Mouse (Mus musculus) midbrain, embryonic 11.5 days (tissue): ENCODE data around the gene Acadvl. TPM values are rescaled to one million over a fixed set of nuclear protein-coding genes. Genes with fewer than 3 reads are reported as not detected.
"Not testable (repeated sequence)": the region's sequence is repeated elsewhere in the genome, so short reads cannot be mapped to it uniquely, and the experiment has no call there.

Experiments
- ATAC-seq: fragments of 200-750 bp; cut with Nextera tagmentation; 2 replicates; pipeline ENCODE4 v1.8.0; 2017; ENCODE audit warnings: moderate TSS enrichment, moderate library complexity; ENCODE audit not compliant: low FRiP score
- DNase-seq: peaks from one replicate; pipeline ENCODE4 v3.0.0; 2015; ENCODE audit warnings: low spot score; ENCODE audit errors: missing footprints
- H3K27ac ChIP-seq: fragments of 300-500 bp; sonication (generic); 2 replicates; pipeline ENCODE4 v1.5.1; 2014; ENCODE audit warnings: low read depth, low read length
- H3K27me3 ChIP-seq: fragments of 300-500 bp; sonication (generic); 2 replicates; pipeline ENCODE4 v1.6.1; 2014; ENCODE audit warnings: mild to moderate bottlenecking, low read length, moderate library complexity, mixed read lengths; ENCODE audit not compliant: control insufficient read depth, insufficient read depth
- H3K36me3 ChIP-seq: fragments of 300-500 bp; sonication (generic); 2 replicates; pipeline ENCODE4 v1.6.1; 2014; ENCODE audit warnings: mild to moderate bottlenecking, low read length, moderate library complexity, mixed read lengths; ENCODE audit not compliant: control insufficient read depth, insufficient read depth
- H3K4me1 ChIP-seq: fragments of 300-500 bp; sonication (generic); 2 replicates; pipeline ENCODE4 v1.6.1; 2014; ENCODE audit warnings: low read length; ENCODE audit not compliant: control insufficient read depth, insufficient read depth
- H3K4me2 ChIP-seq: fragments of 300-500 bp; sonication (generic); 2 replicates; pipeline ENCODE4 v1.6.1; 2014; ENCODE audit warnings: mild to moderate bottlenecking, moderate library complexity
- H3K4me3 ChIP-seq: fragments of 300-500 bp; sonication (generic); 2 replicates; pipeline ENCODE4 v1.5.1; 2014; ENCODE audit warnings: low read depth, low read length
- H3K9ac ChIP-seq: fragments of 300-500 bp; sonication (generic); 2 replicates; pipeline ENCODE4 v1.6.1; 2014; ENCODE audit warnings: low read length
- H3K9me3 ChIP-seq: fragments of 300-500 bp; sonication (generic); 2 replicates; pipeline ENCODE4 v1.6.1; 2016; ENCODE audit warnings: low read length; ENCODE audit not compliant: control insufficient read depth
- WGBS: fragments of 180-500 bp; shearing (Covaris S2); extraction: QIAGEN DNeasy Blood & Tissue Kit; methylation state at CpG from one replicate; pipeline ENCODE4 v1.1.7; 2014; 5-methylcytosine and 5-hydroxymethylcytosine counted together
- polyA plus RNA-seq: library from polyadenylated mRNA; unstranded; fragments of >200 nt; fragmentation: Nextera tagmentation; extraction: Ambion mirVana; gene quantifications from 2 replicates; pipeline ENCODE4 v1.2.1, GENCODE M21; 2014

Gene Acadvl
- polyA plus RNA-seq, 1 experiment from 2014 or later = 47.8 TPM

DNA sequence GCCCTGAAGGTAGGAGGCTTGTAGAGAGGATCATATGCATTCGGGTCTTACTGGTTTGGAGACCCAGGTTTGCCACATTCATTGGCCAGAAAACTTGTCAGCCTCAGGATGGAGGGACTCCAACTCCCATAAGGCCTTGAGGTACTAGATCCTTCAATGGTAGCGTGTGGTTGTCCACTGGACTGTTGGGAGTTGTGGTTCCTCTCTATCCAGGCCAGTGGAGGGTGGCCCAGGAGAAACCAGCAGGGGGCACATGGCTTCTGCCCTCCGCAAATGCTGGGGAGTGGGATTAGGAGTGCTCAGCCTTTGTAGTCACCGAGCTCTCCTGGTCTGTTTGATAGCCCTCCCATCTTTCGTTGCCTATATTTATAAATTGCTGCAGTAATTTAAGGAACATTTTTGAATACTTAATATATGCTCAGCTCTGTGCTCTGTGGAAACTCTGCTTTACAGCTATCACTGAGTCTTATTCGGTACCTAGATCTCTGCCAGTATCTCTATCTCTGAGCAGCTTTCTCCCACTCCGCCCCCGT lies 5.6 kb upstream of the Acadvl start:
- Histone ChIP-seq H3K4me1 (peaks cover 60% of the 10 kb centered on the region), H3K4me3 (peak overlapping the region; percentile 38), H3K9ac (peak overlapping the region; percentile 40; the same call in 1 of the 2 replicates), H3K27me3 (no peaks in the 10 kb centered on the region), H3K27ac (peak overlapping the region; percentile 69), H3K36me3 (no peaks in the 10 kb centered on the region), H3K9me3 (no peaks in the 10 kb centered on the region), H3K4me2 (peak overlapping the region; percentile 87)
- ATAC-seq (peak; percentile 80), DNase-seq (peak; percentile 97)
- WGBS = under 1% methylated on average over 8 of the region's 8 CpGs

DNA sequence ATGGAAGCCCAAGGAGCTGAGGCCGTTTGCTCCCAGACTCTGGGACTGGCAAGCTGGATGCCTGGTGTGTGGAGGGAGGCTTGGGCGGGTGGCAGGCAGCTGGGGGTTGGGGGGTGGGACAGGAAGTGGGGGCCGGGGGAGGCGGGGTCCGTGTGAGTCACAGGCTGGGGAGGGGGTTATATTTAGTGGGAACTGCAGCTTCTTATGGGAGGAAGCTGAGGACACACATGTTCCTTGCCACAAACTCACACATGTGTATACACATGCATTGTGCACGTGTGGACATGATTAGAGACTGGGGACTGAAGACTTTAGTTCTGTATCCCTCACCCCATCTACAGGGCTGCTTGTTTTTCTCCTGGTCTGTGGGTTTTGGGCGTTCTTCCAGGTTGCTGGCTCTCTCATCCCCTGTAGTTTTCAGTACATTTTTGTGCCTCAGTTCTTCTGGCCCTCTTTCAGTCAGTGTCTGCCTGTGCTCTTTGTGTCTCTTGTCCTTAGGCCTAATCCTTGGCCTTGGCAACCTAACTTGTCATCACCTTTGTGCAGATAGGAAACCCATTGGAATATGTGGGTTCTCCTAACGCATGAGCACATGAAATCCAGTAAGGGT lies 4.9 kb upstream of the Acadvl start:
- Histone ChIP-seq H3K4me1 (peaks cover 57% of the 10 kb centered on the region), H3K9ac (peak overlapping the region; percentile 40; the same call in 1 of the 2 replicates)
- peak; percentile 83 for DNase-seq

GRCm38 (mm10) chr11:70019495-70020021 lies 4.3 kb upstream of the Acadvl start:
- DNase-seq (peak; percentile 81), ATAC-seq (no peak)
- Histone ChIP-seq H3K9ac (peak overlapping the region; percentile 88), H3K36me3 (no peaks in the 10 kb centered on the region), H3K4me2 (peak overlapping the region; percentile 87), H3K9me3 (no peaks in the 10 kb centered on the region), H3K27ac (peak overlapping the region; percentile 79), H3K4me3 (peak overlapping the region; percentile 68), H3K4me1 (peaks cover 60% of the 10 kb centered on the region), H3K27me3 (no peaks in the 10 kb centered on the region)
- WGBS = 14% methylated on average over 2 of the region's 2 CpGs

More for the DNA sequence above, 4.9 kb upstream of the Acadvl start:
- ATAC-seq = no peak
- Histone ChIP-seq H3K36me3 (no peaks in the 10 kb centered on the region), H3K27me3 (no peaks in the 10 kb centered on the region), H3K4me2 (peak overlapping the region; percentile 87), H3K9me3 (no peaks in the 10 kb centered on the region), H3K27ac (peak overlapping the region; percentile 69), H3K4me3 (peak overlapping the region; percentile 38)
- WGBS = 12% methylated on average over 7 of the region's 8 CpGs

DNA sequence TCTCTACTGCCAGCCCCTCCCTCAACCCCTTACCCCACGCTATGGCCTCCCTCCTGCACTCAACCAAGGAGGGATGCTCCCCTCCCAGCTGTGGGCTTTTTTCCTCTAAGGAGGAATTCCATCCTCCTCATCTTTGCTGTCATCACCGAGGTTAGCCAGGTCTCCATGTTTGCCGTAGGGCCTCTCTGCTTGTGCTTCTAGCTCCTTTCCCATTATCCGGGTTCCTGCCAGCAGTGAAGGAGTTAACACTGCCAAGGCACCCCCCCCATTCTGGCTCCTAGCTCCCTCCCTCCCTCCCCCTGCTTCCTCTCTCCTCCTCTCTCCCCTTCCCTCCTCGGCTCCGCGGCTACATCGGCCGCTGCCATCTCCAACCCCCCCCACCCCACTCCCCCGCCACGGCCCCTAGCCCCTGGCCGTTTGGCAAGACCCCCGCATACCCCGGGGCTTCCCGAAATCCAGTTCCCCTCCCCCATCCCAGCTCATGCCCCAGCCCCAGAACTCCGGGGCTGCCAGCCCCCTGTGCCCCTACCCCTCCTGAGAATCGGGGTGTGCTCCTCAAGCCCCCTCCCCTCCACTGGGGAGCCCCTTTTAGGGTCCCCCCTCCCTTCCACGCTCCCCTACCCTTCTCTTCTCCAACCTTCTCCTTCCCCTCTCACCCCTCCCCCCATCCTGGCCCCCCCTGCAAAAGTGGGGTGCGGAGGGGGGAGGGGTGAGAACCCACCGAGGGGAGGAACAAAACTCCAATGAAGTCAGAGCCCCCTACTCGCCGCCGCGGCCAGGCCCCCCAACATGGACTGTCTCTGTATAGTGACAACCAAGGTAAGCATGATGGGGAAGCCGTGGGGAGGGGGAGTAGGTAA lies 3.1 kb upstream of the Acadvl start:
- H3K36me3 ChIP-seq = no peaks in the 10 kb centered on the region
- peaks cover 55% of the 10 kb centered on the region for H3K4me1 ChIP-seq
- WGBS = 1% methylated on average over 25 of the region's 25 CpGs
- ATAC-seq = no peak
- H3K27me3 ChIP-seq = no peaks in the 10 kb centered on the region
- peak overlapping the region; percentile 68 for H3K4me3 ChIP-seq
- peak overlapping the region; percentile 87 for H3K4me2 ChIP-seq
- H3K9ac ChIP-seq = peak overlapping the region; percentile 88
- peak; percentile 98 for DNase-seq
- peak overlapping the region; percentile 79 for H3K27ac ChIP-seq
- H3K9me3 ChIP-seq = no peaks in the 10 kb centered on the region

DNA sequence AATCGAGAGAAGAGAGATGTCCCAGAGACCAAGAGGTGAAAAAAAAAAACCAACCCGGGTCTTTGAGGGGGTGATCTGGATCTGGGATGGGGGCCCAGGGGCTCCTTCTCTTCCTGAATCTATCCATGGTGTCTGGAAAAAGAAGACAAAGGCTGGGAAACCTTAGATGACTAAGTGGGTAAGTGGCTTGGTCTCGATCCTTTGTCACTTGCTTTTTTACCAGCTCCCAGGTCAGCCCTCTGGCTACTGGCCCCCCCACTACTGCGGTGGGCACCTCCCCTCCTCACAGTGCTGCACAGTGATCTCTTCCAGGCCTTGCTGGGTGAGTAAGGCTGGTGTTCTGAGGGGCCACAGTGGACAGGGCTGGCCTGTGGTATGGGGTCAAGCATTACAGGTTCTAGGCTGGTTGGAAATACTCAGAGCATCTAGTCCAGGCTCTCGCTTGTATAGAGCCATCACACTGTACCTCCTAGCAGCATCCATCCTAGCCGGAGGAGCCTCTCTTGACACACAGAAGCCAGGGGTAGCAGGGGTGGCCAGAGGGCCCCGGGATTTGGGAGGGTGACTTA lies 2.1 kb upstream of the Acadvl start:
- peak overlapping the region; percentile 87 for H3K4me2 ChIP-seq
- H3K9me3 ChIP-seq = no peaks in the 10 kb centered on the region
- H3K36me3 ChIP-seq = peaks cover 2% of the 10 kb centered on the region; the same call in 1 of the 2 replicates
- H3K27me3 ChIP-seq = no peaks in the 10 kb centered on the region
- H3K4me1 ChIP-seq = peaks cover 46% of the 10 kb centered on the region
- H3K9ac ChIP-seq = peak overlapping the region; percentile 88
- DNase-seq = peak; percentile 82
- 35% methylated on average over 7 of the region's 7 CpGs for WGBS
- H3K4me3 ChIP-seq = peak overlapping the region; percentile 68
- H3K27ac ChIP-seq = no peak overlapping the region; the same call in 1 of the 2 replicates
- ATAC-seq = no peak

GRCm38 (mm10) chr11:70016669-70017068 lies 1.5 kb upstream of the Acadvl start, which contains the start of gene Dlg4:
TSS of gene Dlg4 (plus strand) at chr11:70016942.
- peaks cover 6% of the 10 kb centered on the region for H3K36me3 ChIP-seq
- H3K4me1 ChIP-seq = peaks cover 42% of the 10 kb centered on the region
- H3K9ac ChIP-seq = peak within 1 kb of the TSS; percentile 88
- DNase-seq (peak; percentile 84), ATAC-seq (no peak)
- H3K27me3 ChIP-seq = no peaks in the 10 kb centered on the region
- H3K4me3 ChIP-seq = peak within 1 kb of the TSS; percentile 68
- H3K4me2 ChIP-seq = peak within 1 kb of the TSS; percentile 87
- 54% methylated on average over 3 of the region's 3 CpGs for WGBS
- H3K27ac ChIP-seq = no peak within 1 kb of the TSS; the same call in 1 of the 2 replicates
- no peaks in the 10 kb centered on the region for H3K9me3 ChIP-seq

- H3K4me3 ChIP-seq, H3K4me2 ChIP-seq, H3K9me3 ChIP-seq, H3K27me3 ChIP-seq, H3K27ac ChIP-seq, ATAC-seq, H3K9ac ChIP-seq, DNase-seq: not testable (repeated sequence)
- WGBS = 87% methylated on average over 2 of the region's 2 CpGs
- Histone ChIP-seq H3K4me1 (peaks cover 42% of the 10 kb centered on the region), H3K36me3 (peaks cover 11% of the 10 kb centered on the region)
Observed at GRCm38 (mm10) chr11:70016177-70016576, 966 bp upstream of the Acadvl start.

- no peak for ATAC-seq
- peak overlapping the region; percentile 88; the same call in 1 of the 2 replicates for H3K4me2 ChIP-seq
- H3K27ac ChIP-seq = no peak overlapping the region
- H3K9ac ChIP-seq = no peak overlapping the region
- 67% methylated on average over 6 of the region's 6 CpGs for WGBS
- H3K27me3 ChIP-seq = no peaks in the 10 kb centered on the region
- no peak overlapping the region for H3K4me3 ChIP-seq
- peaks cover 16% of the 10 kb centered on the region for H3K36me3 ChIP-seq
- H3K4me1 ChIP-seq = peaks cover 40% of the 10 kb centered on the region
- DNase-seq = peak; percentile 87
- no peaks in the 10 kb centered on the region for H3K9me3 ChIP-seq
Observed at GRCm38 (mm10) chr11:70015677-70016076, 466 bp upstream of the Acadvl start.
